Mouse (Mus musculus): ENCODE measurements around the gene Vsig2.

The Vsig2 gene

DNA sequence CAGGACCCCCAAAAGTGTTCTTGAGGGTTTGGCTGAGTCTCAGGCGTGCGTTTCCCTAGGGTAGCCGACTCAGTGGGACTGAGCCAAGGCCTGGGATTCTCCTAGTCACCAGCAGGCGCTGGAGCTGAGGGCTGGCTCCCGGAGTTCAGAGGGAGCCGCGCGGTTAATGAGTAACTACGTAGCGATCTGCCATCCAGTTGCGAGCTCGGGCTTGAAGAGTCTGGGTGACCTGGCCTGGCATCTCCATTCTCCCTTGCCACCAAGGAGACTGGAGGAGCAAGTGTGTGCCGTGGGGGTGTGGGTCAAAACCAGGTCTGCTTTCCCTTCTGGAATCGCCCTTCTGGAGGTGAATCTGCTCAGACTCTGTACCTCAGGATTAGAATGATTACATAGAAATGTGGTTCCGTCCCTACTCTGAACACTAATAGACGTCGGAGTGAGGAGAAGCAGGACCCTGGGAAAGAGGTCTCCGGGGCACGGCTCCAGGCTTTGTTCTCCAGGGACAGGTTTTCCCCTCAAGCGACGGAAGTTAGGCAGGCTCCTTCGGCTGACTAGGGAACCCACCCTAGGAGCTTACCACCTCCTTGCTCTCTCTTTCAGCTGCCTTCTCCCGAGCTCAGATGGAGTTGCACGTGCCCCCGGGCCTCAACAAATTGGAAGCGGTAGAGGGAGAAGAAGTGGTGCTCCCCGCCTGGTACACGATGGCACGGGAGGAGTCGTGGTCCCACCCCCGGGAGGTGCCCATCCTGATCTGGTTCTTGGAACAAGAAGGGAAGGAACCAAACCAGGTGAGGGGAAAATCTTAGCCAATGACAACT is 8.0 kb upstream of the Vsig2 start:
- peak; percentile 62 for ATAC-seq (ENCODE audit: low TSS enrichment)

DNA sequence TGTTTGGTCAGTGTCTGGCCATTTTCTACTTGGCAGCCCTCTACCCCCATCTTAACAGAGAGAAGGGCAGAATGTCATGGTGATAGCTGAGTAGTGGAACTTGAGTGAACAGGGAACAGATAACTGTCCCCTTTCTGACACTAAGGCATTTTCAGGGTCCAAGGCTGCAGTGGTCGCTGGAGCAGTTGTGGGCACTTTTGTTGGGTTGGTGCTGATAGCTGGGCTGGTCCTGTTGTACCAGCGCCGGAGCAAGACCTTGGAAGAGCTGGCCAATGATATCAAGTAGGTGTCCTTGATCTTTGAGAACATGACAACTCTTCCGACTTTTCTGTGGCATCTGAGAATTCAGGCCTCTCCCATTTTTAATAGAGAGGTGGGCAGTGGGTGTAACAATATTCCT is 2.2 kb upstream of the Vsig2 start:
- ATAC-seq (ENCODE audit: low TSS enrichment): no peak

GRCm38 (mm10) chr9:37537658-37538250 is 1.3 kb upstream of the Vsig2 start:
- ATAC-seq (ENCODE audit: low TSS enrichment): no peak

GRCm38 (mm10) chr9:37540226-37540625 is 1.2 kb downstream of the Vsig2 start:
- peak; percentile 1; the same call in 1 of the 2 replicates for ATAC-seq (ENCODE audit: low TSS enrichment)

- ATAC-seq (ENCODE audit: low TSS enrichment): peak; percentile 18
Measured at GRCm38 (mm10) chr9:37540701-37541575, 1.9 kb downstream of the Vsig2 start.

- no peak; the same call in 1 of the 2 replicates for ATAC-seq (ENCODE audit: low TSS enrichment)
Measured at GRCm38 (mm10) chr9:37541851-37542642, 3.0 kb downstream of the Vsig2 start.

DNA sequence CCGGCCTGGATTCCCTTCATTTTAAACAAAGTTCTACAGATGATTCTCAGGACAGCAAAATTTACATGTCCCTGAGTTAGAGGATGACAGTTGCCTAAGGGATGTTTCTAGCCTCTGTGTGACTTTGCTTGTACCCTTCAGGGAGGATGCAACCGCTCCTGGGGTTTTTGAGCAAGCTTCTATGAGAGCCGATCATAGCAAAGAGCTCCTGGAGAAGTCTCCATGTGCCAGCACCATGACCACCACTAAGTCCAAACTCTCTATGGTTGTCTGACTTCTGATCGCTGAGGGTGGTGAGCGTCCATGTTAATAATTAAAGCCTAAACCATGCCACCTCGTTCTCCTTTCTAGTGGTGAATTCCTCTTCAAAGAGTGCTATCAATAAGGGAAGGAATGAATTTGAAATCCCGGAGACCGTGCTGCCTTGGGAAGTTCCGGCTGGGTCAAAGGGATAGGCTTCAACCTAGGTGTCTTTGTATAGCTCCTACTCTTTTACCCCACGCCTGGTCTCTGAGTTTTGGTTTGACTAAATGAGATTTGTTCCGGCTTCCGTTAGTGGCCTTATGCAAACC is 4.9 kb downstream of the Vsig2 start:
- no peak for ATAC-seq (ENCODE audit: low TSS enrichment)

DNA sequence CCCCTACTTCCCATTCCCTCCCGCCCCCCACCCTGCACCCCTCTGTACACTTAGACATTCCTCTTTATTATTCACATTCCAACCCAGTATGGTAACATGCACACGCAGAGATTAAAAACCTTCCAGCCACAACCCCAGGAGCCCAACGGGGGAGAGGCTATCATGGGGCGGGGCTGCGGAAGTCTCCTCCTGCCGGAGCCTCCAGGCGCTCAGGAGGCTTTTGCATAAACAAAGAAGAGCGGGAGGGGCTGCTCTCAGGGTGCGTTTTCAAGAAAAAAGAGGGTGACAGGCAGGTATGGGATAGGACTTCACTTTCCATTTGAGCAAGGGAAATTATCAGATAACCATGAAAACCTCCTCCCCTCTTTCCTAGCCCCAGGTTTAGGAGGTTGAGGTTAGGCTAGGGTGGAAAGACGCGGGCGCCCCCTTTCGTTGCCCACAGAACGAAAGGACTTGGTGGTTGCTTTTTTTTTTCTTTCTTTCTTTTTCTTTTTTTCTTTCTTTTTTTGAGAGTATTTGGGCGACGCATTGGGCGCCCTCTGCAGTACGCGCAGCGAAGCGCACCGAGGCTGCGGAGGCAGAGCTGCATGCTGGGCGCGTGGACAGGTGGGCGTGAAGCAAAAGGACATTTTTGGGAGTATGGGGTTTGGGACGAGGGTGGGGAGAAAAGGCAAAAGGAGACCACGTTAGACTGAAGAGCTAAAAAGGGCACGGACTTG is 5.6 kb downstream of the Vsig2 start:
- ATAC-seq (ENCODE audit: low TSS enrichment): no peak

DNA sequence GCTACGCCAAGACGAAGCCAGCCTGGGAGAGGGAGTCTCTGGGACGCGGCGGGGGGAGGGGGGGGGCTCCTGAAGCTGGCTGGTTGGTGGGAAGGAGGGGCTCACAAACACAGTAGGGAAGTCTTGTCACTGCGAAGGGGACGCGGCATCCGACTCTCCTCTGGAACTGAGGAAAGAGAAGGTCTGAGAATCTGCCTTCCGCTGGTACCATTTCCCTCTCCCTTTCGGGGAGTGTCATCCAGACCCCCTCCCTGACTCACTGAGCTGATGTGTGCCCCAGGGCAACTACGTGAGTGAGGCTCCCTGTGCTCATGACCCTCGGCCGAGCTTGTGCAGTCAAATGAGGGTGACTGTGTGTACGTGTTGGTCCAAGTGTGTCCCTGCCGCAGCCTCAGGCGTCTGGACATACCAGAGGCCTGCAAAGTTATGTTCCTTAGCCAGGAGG is 6.1 kb downstream of the Vsig2 start:
- no peak for ATAC-seq (ENCODE audit: low TSS enrichment)

DNA sequence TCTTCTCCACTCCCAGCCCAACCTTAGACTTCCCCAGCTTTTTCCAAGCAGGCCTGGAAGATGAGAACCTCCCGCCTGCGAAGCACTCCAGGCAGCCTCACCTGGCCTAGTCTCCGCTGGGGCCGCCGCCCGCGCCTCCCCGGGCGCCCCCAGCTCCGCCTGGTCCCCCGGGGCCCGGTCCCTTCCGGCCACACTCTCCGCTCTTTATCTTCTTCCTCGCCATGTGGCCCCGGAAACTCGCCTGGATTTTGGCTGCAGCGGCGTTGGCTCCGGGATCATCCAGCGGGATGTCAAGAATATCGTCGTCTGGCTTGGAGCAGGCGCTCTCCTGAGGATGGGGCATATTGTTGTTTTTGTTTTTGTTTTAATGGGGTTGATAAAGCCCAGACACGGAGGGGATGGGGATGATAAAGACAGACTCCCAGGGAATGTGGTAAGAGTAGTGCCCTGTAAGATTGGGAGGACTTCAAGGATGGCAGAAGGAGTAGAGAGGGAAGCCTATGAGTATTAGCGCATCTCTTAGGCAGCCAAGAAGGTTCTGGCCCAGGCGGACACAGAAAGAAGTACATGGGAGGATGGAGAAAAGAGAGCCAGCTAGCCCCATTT is 6.9 kb downstream of the Vsig2 start:
- ATAC-seq (ENCODE audit: low TSS enrichment): no peak

- ATAC-seq (ENCODE audit: low TSS enrichment): no peak
Measured at GRCm38 (mm10) chr9:37546889-37547288, 7.8 kb downstream of the Vsig2 start.

DNA sequence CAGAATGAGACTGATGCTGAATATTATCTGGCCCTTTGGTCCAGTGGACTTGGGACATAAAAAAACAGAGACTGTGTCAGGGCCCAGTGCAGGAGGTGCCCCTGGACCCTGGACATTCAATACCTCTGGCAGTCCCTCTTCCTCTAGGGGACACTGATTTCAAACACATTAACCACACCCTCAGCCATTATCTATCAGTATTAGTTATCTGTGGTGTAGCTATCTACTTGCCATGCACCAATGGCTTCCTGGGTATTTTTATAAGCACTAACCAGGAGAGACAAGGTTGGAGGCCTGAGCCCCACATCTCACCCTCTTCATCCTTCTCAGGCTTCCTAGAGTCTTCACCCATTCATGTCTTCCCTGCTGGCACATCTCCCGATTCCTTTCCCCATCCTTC is 11.4 kb downstream of the Vsig2 start:
- ATAC-seq (ENCODE audit: low TSS enrichment): no peak

GRCm38 (mm10) chr9:37551751-37552531 is 12.9 kb downstream of the Vsig2 start:
- peak; percentile 18 for ATAC-seq (ENCODE audit: low TSS enrichment)

DNA sequence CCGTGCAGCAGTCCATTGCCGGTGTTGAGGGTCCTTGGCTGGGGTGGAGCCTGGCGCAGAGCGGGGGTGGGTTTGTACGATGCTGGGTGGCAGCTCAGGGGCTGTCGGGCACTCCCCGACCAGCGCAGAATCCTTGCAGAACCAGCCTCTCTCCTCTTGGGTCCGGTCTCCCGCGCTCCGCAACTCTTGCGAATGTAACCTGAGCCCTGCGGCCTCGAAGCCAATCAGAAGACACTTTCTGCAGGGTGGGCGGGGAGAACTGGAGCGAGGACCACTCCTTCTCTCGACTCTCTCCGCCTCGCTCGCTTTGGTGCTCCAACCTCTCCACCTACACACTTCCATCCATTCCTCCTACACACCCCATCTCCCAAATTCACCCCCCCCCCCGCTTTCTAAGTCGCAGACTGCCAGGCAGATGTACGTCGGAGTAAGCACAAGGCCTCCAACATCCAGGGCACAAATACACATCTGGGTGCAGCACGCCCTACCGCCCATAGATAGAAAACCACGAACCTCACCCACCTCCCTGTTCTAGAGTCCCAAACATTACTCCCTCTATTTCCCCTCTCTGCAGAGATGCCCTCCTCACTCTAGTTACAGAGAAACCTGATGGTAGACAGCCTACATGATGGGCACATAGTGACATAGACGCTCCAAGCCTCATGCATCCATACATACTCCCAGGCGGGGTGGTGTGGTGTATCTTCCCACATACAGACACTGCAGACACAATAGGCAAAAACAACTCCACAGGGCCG is 13.7 kb downstream of the Vsig2 start, which contains the start of gene Nrgn:
Gene Nrgn, minus strand, starts transcription at position 369 of the 758 bp plus-strand sequence.
- peak; percentile 69 for ATAC-seq (ENCODE audit: low TSS enrichment)

GRCm38 (mm10) chr9:37554279-37554678 is 15.2 kb downstream of the Vsig2 start:
- ATAC-seq (ENCODE audit: low TSS enrichment): no peak

- ATAC-seq (ENCODE audit: low TSS enrichment): peak; percentile 38
Measured at GRCm38 (mm10) chr9:37554838-37555748, 16.0 kb downstream of the Vsig2 start, which contains the start of gene Siae. Gene Siae (plus strand): TSS chr9:37555698.

- peak; percentile 7; the same call in 1 of the 2 replicates for ATAC-seq (ENCODE audit: low TSS enrichment)
Measured at GRCm38 (mm10) chr9:37556366-37556765, 17.3 kb downstream of the Vsig2 start.
